Mouse (Mus musculus): Measurements from ENCODE around the gene Slc39a9. TPM values are rescaled to one million over a fixed set of nuclear protein-coding genes. Genes with fewer than 3 reads are reported as not detected.
A peak's percentile ranks its signal among the peaks of the same experiment; 100 is the strongest.

The Slc39a9 gene
- polyA plus RNA-seq, 1 experiment = 12.0 TPM

GRCm38 (mm10) chr12:80681340-80681739, 37.7 kb downstream of the Slc39a9 start:
- Histone ChIP-seq H3K36me3 (ENCODE audit: control insufficient read depth, insufficient read depth, low read length) (peaks cover 1% of the 10 kb centered on the region; the same call in 1 of the 2 replicates), H3K4me1 (ENCODE audit: control insufficient read depth, insufficient read depth, low read length) (no peaks in the 10 kb centered on the region), H3K4me3 (ENCODE audit: control insufficient read depth, low read depth, low read length) (no peak overlapping the region), H3K27ac (ENCODE audit: control insufficient read depth, insufficient read depth, low read depth, low read length) (no peak overlapping the region), H3K27me3 (ENCODE audit: control insufficient read depth, insufficient read depth, low read length) (no peaks in the 10 kb centered on the region)
- TF ChIP-seq POLR2A (IDR thresholded peaks at IDR 0.05; ENCODE audit: control insufficient read depth, low read depth, low read length) = no peak
- TF ChIP-seq CTCF (IDR thresholded peaks at IDR 0.05; ENCODE audit: control insufficient read depth, insufficient read depth, insufficient replicate concordance, low read depth, low read length) = peak; percentile 32; the same call in 1 of the 2 replicates

DNA sequence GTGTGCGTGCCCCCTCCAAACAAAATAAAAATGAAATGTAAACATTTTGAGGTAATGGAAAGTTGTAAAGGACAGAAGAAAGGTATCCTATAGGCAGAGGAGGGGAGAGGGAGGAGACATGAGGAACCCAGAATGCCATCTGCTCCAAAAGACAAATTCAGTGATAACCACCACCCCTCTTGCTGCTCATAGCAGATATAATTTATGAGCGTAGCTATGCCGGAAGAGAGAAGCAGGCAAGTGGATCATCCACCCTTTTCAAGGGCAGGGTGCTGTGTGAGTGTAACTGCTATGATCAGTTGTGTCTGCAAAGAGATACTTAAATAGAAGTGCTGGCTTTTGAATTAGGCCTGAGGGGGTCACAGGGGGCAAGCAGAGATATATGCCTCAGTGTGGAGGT, 39.9 kb downstream of the Slc39a9 start:
- no peaks in the 10 kb centered on the region for H3K36me3 ChIP-seq (ENCODE audit: control insufficient read depth, insufficient read depth, low read length)
- H3K4me3 ChIP-seq (ENCODE audit: control insufficient read depth, low read depth, low read length) = no peak overlapping the region; the same call in 1 of the 2 replicates
- H3K27ac ChIP-seq (ENCODE audit: control insufficient read depth, insufficient read depth, low read depth, low read length) = no peak overlapping the region
- H3K27me3 ChIP-seq (ENCODE audit: control insufficient read depth, insufficient read depth, low read length) = no peaks in the 10 kb centered on the region
- TF ChIP-seq CTCF (IDR thresholded peaks at IDR 0.05; ENCODE audit: control insufficient read depth, insufficient read depth, insufficient replicate concordance, low read depth, low read length) (no peak), POLR2A (IDR thresholded peaks at IDR 0.05; ENCODE audit: control insufficient read depth, low read depth, low read length) (no peak)
- no peaks in the 10 kb centered on the region for H3K4me1 ChIP-seq (ENCODE audit: control insufficient read depth, insufficient read depth, low read length)

DNA sequence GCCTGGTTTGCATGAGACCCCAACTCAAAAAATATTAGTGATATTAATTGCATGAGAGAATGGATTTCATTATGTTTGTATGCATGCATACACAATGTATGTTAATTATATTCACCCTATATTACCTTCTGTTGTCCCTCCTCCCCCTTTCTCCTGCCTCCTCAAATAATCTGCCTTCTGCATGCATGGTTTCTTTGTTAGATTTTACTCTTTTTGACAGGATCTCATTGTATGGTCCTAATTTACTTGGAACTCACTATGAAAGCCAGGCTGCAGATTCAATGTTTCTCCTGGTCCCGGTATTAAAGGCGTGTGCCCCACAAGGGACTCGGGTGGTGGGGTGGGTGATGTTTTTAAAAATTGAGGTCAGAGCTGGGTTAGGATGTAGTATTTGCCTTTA, 40.6 kb downstream of the Slc39a9 start:
- no peaks in the 10 kb centered on the region for H3K4me1 ChIP-seq (ENCODE audit: control insufficient read depth, insufficient read depth, low read length)
- no peak overlapping the region for H3K4me3 ChIP-seq (ENCODE audit: control insufficient read depth, low read depth, low read length)
- H3K36me3 ChIP-seq (ENCODE audit: control insufficient read depth, insufficient read depth, low read length) = no peaks in the 10 kb centered on the region
- no peak overlapping the region for H3K27ac ChIP-seq (ENCODE audit: control insufficient read depth, insufficient read depth, low read depth, low read length)
- TF ChIP-seq CTCF (IDR thresholded peaks at IDR 0.05; ENCODE audit: control insufficient read depth, insufficient read depth, insufficient replicate concordance, low read depth, low read length) (no peak), POLR2A (IDR thresholded peaks at IDR 0.05; ENCODE audit: control insufficient read depth, low read depth, low read length) (no peak)
- no peaks in the 10 kb centered on the region for H3K27me3 ChIP-seq (ENCODE audit: control insufficient read depth, insufficient read depth, low read length)

DNA sequence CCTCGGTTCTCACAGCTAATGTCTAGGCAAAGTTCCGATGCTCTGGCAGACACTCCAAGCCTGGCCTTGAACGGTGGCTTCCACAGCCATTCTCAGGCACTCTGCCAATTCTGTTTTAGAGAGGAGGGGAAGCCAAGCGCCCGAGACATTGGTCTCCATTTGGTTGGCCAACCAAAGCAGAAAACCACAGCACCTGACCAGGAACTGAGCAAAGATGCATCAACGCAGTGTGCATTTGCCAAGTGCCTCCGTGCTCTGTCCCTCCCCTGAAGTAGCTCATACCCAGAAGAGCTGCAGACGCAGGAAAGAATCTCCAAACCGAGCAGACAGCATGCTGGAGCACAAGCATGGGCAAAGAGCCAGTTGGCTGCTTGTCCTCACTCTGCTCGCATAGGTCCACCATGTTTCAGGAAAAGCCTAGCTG, 44.1 kb downstream of the Slc39a9 start:
- no peaks in the 10 kb centered on the region for H3K27me3 ChIP-seq (ENCODE audit: control insufficient read depth, insufficient read depth, low read length)
- H3K27ac ChIP-seq (ENCODE audit: control insufficient read depth, insufficient read depth, low read depth, low read length) = no peak overlapping the region; the same call in 1 of the 2 replicates
- peaks cover 9% of the 10 kb centered on the region for H3K4me1 ChIP-seq (ENCODE audit: control insufficient read depth, insufficient read depth, low read length)
- no peak overlapping the region for H3K4me3 ChIP-seq (ENCODE audit: control insufficient read depth, low read depth, low read length)
- TF ChIP-seq POLR2A (IDR thresholded peaks at IDR 0.05; ENCODE audit: control insufficient read depth, low read depth, low read length) (no peak), CTCF (IDR thresholded peaks at IDR 0.05; ENCODE audit: control insufficient read depth, insufficient read depth, insufficient replicate concordance, low read depth, low read length) (no peak)
- no peaks in the 10 kb centered on the region for H3K36me3 ChIP-seq (ENCODE audit: control insufficient read depth, insufficient read depth, low read length)

- Histone ChIP-seq H3K4me1 (ENCODE audit: control insufficient read depth, insufficient read depth, low read length) (peaks cover 14% of the 10 kb centered on the region), H3K4me3 (ENCODE audit: control insufficient read depth, low read depth, low read length) (no peak overlapping the region), H3K27me3 (ENCODE audit: control insufficient read depth, insufficient read depth, low read length) (no peaks in the 10 kb centered on the region), H3K36me3 (ENCODE audit: control insufficient read depth, insufficient read depth, low read length) (no peaks in the 10 kb centered on the region), H3K27ac (ENCODE audit: control insufficient read depth, insufficient read depth, low read depth, low read length) (no peak overlapping the region)
- TF ChIP-seq CTCF (IDR thresholded peaks at IDR 0.05; ENCODE audit: control insufficient read depth, insufficient read depth, insufficient replicate concordance, low read depth, low read length) (no peak), POLR2A (IDR thresholded peaks at IDR 0.05; ENCODE audit: control insufficient read depth, low read depth, low read length) (no peak)
These were observed 46.0 kb downstream of the Slc39a9 start for GRCm38 (mm10) chr12:80689696-80690095.

GRCm38 (mm10) chr12:80691671-80692091, 48.0 kb downstream of the Slc39a9 start:
- no peaks in the 10 kb centered on the region for H3K36me3 ChIP-seq (ENCODE audit: control insufficient read depth, insufficient read depth, low read length)
- H3K4me3 ChIP-seq (ENCODE audit: control insufficient read depth, low read depth, low read length) = peak overlapping the region; percentile 79
- peaks cover 14% of the 10 kb centered on the region for H3K4me1 ChIP-seq (ENCODE audit: control insufficient read depth, insufficient read depth, low read length)
- H3K27me3 ChIP-seq (ENCODE audit: control insufficient read depth, insufficient read depth, low read length) = no peaks in the 10 kb centered on the region
- H3K27ac ChIP-seq (ENCODE audit: control insufficient read depth, insufficient read depth, low read depth, low read length) = no peak overlapping the region
- TF ChIP-seq CTCF (IDR thresholded peaks at IDR 0.05; ENCODE audit: control insufficient read depth, insufficient read depth, insufficient replicate concordance, low read depth, low read length) (no peak), POLR2A (IDR thresholded peaks at IDR 0.05; ENCODE audit: control insufficient read depth, low read depth, low read length) (no peak)

- no peaks in the 10 kb centered on the region for H3K27me3 ChIP-seq (ENCODE audit: control insufficient read depth, insufficient read depth, low read length)
- H3K36me3 ChIP-seq (ENCODE audit: control insufficient read depth, insufficient read depth, low read length) = no peaks in the 10 kb centered on the region
- no peak within 1 kb of the TSS for H3K27ac ChIP-seq (ENCODE audit: control insufficient read depth, insufficient read depth, low read depth, low read length)
- TF ChIP-seq CTCF (IDR thresholded peaks at IDR 0.05; ENCODE audit: control insufficient read depth, insufficient read depth, insufficient replicate concordance, low read depth, low read length) (no peak), POLR2A (IDR thresholded peaks at IDR 0.05; ENCODE audit: control insufficient read depth, low read depth, low read length) (no peak)
- H3K4me3 ChIP-seq (ENCODE audit: control insufficient read depth, low read depth, low read length) = peak within 1 kb of the TSS; percentile 79
- peaks cover 14% of the 10 kb centered on the region for H3K4me1 ChIP-seq (ENCODE audit: control insufficient read depth, insufficient read depth, low read length)
These were observed 48.7 kb downstream of the Slc39a9 start, which contains the start of gene Plekhd1 for GRCm38 (mm10) chr12:80692269-80692972. Gene Plekhd1 (plus strand): TSS chr12:80692591.

Measured in testis, adult 2 months (tissue).